Mouse (Mus musculus) heart, embryonic 13.5 days (tissue): ENCODE results near the gene Nedd4. TPM values are rescaled to one million over a fixed set of nuclear protein-coding genes. Genes with fewer than 3 reads are reported as not detected.
"Not testable (repeated sequence)": the region's sequence is repeated elsewhere in the genome, so short reads cannot be mapped to it uniquely, and the experiment has no call there.

ENCODE experiments used
- ATAC-seq: fragments of 200-750 bp; cut with Nextera tagmentation; 2 replicates; pipeline ENCODE4 v1.8.0; 2017; ENCODE audit warnings: moderate TSS enrichment; ENCODE audit not compliant: insufficient number of reproducible peaks, low FRiP score, low TSS enrichment; ENCODE audit errors: extremely low read depth
- H3K27ac ChIP-seq: fragments of 300-500 bp; sonication (generic); replicated peaks from 2 replicates; pipeline ENCODE4 v1.5.1; 2015; ENCODE audit warnings: moderate library complexity, mild to moderate bottlenecking, inconsistent platforms
- H3K27me3 ChIP-seq: fragments of 300-500 bp; sonication (generic); replicated peaks from 2 replicates; pipeline ENCODE4 v1.6.1; 2015; ENCODE audit warnings: mild to moderate bottlenecking, inconsistent platforms
- H3K36me3 ChIP-seq: fragments of 300-500 bp; sonication (generic); 2 replicates; pipeline ENCODE4 v1.6.1; 2015; ENCODE audit warnings: mild to moderate bottlenecking, inconsistent platforms
- H3K4me1 ChIP-seq: fragments of 300-500 bp; sonication (generic); 2 replicates; pipeline ENCODE4 v1.6.1; 2015; ENCODE audit warnings: inconsistent platforms
- H3K4me2 ChIP-seq: fragments of 300-500 bp; sonication (generic); 2 replicates; pipeline ENCODE4 v1.6.1; 2015; ENCODE audit warnings: inconsistent platforms, mild to moderate bottlenecking, moderate library complexity
- H3K4me3 ChIP-seq: fragments of 300-500 bp; sonication (generic); 2 replicates; pipeline ENCODE4 v1.5.1; 2015; ENCODE audit warnings: moderate library complexity, mild to moderate bottlenecking, inconsistent platforms
- H3K9ac ChIP-seq: fragments of 300-500 bp; sonication (generic); 2 replicates; pipeline ENCODE4 v1.6.1; 2015; ENCODE audit warnings: inconsistent platforms, mild to moderate bottlenecking, moderate library complexity
- H3K9me3 ChIP-seq: fragments of 300-500 bp; sonication (generic); 2 replicates; pipeline ENCODE4 v1.6.1; 2016; ENCODE audit warnings: inconsistent platforms
- WGBS: fragments of 180-500 bp; shearing (Covaris S2); methylation state at CpG from one replicate; pipeline ENCODE4 v1.1.7; 2015; ENCODE audit warnings: mixed read lengths; 5-methylcytosine and 5-hydroxymethylcytosine counted together
- polyA plus RNA-seq: library from polyadenylated mRNA; unstranded; fragments of >200 nt; fragmentation: Nextera tagmentation; extraction: Ambion mirVana; gene quantifications from 2 replicates; pipeline ENCODE4 v1.2.1, GENCODE M21; 2015

Gene Nedd4
- polyA plus RNA-seq, 1 experiment from 2014 or later = 468 TPM

- Histone ChIP-seq H3K27ac (peak overlapping the region; percentile 98), H3K4me3 (peak overlapping the region; percentile 46), H3K27me3 (no peaks in the 10 kb centered on the region), H3K36me3 (no peaks in the 10 kb centered on the region), H3K9me3 (no peaks in the 10 kb centered on the region), H3K4me2 (peak overlapping the region; percentile 75), H3K9ac (peak overlapping the region; percentile 83), H3K4me1 (peaks cover 43% of the 10 kb centered on the region)
- WGBS = 46% methylated on average over 9 of the region's 9 CpGs
- peak; percentile 47 for ATAC-seq
Measured at GRCm38 (mm10) chr9:72638951-72639842, 22.9 kb upstream of the Nedd4 start.

- peak overlapping the region; percentile 83 for H3K9ac ChIP-seq
- peak overlapping the region; percentile 98 for H3K27ac ChIP-seq
- H3K27me3 ChIP-seq = no peaks in the 10 kb centered on the region
- H3K4me3 ChIP-seq = peak overlapping the region; percentile 46
- peaks cover 47% of the 10 kb centered on the region for H3K4me1 ChIP-seq
- 1% methylated on average over 27 of the region's 27 CpGs for WGBS
- H3K9me3 ChIP-seq = no peaks in the 10 kb centered on the region
- peak overlapping the region; percentile 75 for H3K4me2 ChIP-seq
- peak; percentile 94 for ATAC-seq
- no peaks in the 10 kb centered on the region for H3K36me3 ChIP-seq
Measured at GRCm38 (mm10) chr9:72639843-72640621, 22.1 kb upstream of the Nedd4 start.

- no peak for ATAC-seq
- Histone ChIP-seq H3K4me3 (peak overlapping the region; percentile 46), H3K4me2 (peak overlapping the region; percentile 75), H3K27ac (peak overlapping the region; percentile 98), H3K36me3 (no peaks in the 10 kb centered on the region), H3K9ac (peak overlapping the region; percentile 83), H3K4me1 (peaks cover 45% of the 10 kb centered on the region), H3K9me3 (no peaks in the 10 kb centered on the region), H3K27me3 (no peaks in the 10 kb centered on the region)
- WGBS = 8% methylated on average over 7 of the region's 7 CpGs
Measured at GRCm38 (mm10) chr9:72640642-72641041, 21.5 kb upstream of the Nedd4 start.

GRCm38 (mm10) chr9:72641093-72641680, 21.0 kb upstream of the Nedd4 start:
- Histone ChIP-seq H3K9me3 (no peaks in the 10 kb centered on the region), H3K27ac (peak overlapping the region; percentile 98), H3K9ac (peak overlapping the region; percentile 83), H3K4me2 (peak overlapping the region; percentile 75), H3K27me3 (no peaks in the 10 kb centered on the region), H3K4me1 (peaks cover 44% of the 10 kb centered on the region), H3K4me3 (peak overlapping the region; percentile 46), H3K36me3 (no peaks in the 10 kb centered on the region)
- WGBS = 49% methylated on average over 6 of the region's 6 CpGs
- no peak for ATAC-seq

- H3K27ac ChIP-seq, H3K9me3 ChIP-seq, H3K9ac ChIP-seq, H3K4me3 ChIP-seq, H3K4me2 ChIP-seq, ATAC-seq, H3K36me3 ChIP-seq, H3K27me3 ChIP-seq: not testable (repeated sequence)
- 95% methylated on average over 4 of the region's 4 CpGs for WGBS
- H3K4me1 ChIP-seq = peaks cover 44% of the 10 kb centered on the region
Measured at GRCm38 (mm10) chr9:72642756-72643447, 19.2 kb upstream of the Nedd4 start.

GRCm38 (mm10) chr9:72643651-72644417, 18.3 kb upstream of the Nedd4 start:
- Histone ChIP-seq H3K4me2 (no peak overlapping the region), H3K4me3 (no peak overlapping the region), H3K36me3 (no peaks in the 10 kb centered on the region), H3K27me3 (no peaks in the 10 kb centered on the region), H3K9me3 (no peaks in the 10 kb centered on the region), H3K4me1 (peaks cover 41% of the 10 kb centered on the region), H3K9ac (no peak overlapping the region), H3K27ac (peak overlapping the region; percentile 69)
- no peak for ATAC-seq
- 86% methylated on average over 6 of the region's 6 CpGs for WGBS

- Histone ChIP-seq H3K4me1 (peaks cover 34% of the 10 kb centered on the region), H3K4me3 (no peak overlapping the region), H3K9ac (no peak overlapping the region), H3K9me3 (no peaks in the 10 kb centered on the region), H3K27me3 (no peaks in the 10 kb centered on the region), H3K27ac (peak overlapping the region; percentile 69), H3K4me2 (no peak overlapping the region), H3K36me3 (no peaks in the 10 kb centered on the region)
- 59% methylated on average over 6 of the region's 6 CpGs for WGBS
- ATAC-seq = no peak
Measured at GRCm38 (mm10) chr9:72644418-72645110, 17.6 kb upstream of the Nedd4 start.

- Histone ChIP-seq H3K4me3 (no peak overlapping the region), H3K9ac (no peak overlapping the region), H3K4me1 (peaks cover 21% of the 10 kb centered on the region), H3K4me2 (no peak overlapping the region), H3K27ac (no peak overlapping the region), H3K27me3 (no peaks in the 10 kb centered on the region), H3K9me3 (no peaks in the 10 kb centered on the region), H3K36me3 (no peaks in the 10 kb centered on the region)
- 41% methylated on average over 2 of the region's 2 CpGs for WGBS
- ATAC-seq = no peak
Measured at GRCm38 (mm10) chr9:72649781-72650180, 12.4 kb upstream of the Nedd4 start.

GRCm38 (mm10) chr9:72652961-72653360, 9.2 kb upstream of the Nedd4 start:
- no peaks in the 10 kb centered on the region for H3K27me3 ChIP-seq
- H3K36me3 ChIP-seq = no peaks in the 10 kb centered on the region
- no peak for ATAC-seq
- peak overlapping the region; percentile 69 for H3K9ac ChIP-seq
- WGBS = 29% methylated on average over 8 of the region's 8 CpGs
- peaks cover 45% of the 10 kb centered on the region for H3K4me1 ChIP-seq
- H3K27ac ChIP-seq = peak overlapping the region; percentile 81
- H3K4me3 ChIP-seq = peak overlapping the region; percentile 14; the same call in 1 of the 2 replicates
- H3K4me2 ChIP-seq = peak overlapping the region; percentile 52
- no peaks in the 10 kb centered on the region for H3K9me3 ChIP-seq

- peak overlapping the region; percentile 81 for H3K27ac ChIP-seq
- H3K27me3 ChIP-seq = no peaks in the 10 kb centered on the region
- 58% methylated on average over 4 of the region's 4 CpGs for WGBS
- peak overlapping the region; percentile 52 for H3K4me2 ChIP-seq
- no peak for ATAC-seq
- no peaks in the 10 kb centered on the region for H3K36me3 ChIP-seq
- no peak overlapping the region for H3K4me3 ChIP-seq
- H3K9ac ChIP-seq = peak overlapping the region; percentile 54
- no peaks in the 10 kb centered on the region for H3K9me3 ChIP-seq
- H3K4me1 ChIP-seq = peaks cover 45% of the 10 kb centered on the region
Measured at GRCm38 (mm10) chr9:72653533-72653932, 8.6 kb upstream of the Nedd4 start.
